Mouse (Mus musculus): ENCODE data around the gene Zp3. TPM values are rescaled to one million over a fixed set of nuclear protein-coding genes. Genes with fewer than 3 reads are reported as not detected.

Zp3 gene
- 0.15 TPM in 1 of 2 replicates, not detected in the other for polyA plus RNA-seq (2015; fragmentation: Nextera tagmentation; extraction: Ambion mirVana)

- no peak within 1 kb of the TSS for H3K4me2 ChIP-seq (ENCODE audit: low read length)
- no peak within 1 kb of the TSS for H3K27ac ChIP-seq (ENCODE audit: low read depth, low read length)
- 67% methylated on average over 8 of the region's 8 CpGs for WGBS
- no peak within 1 kb of the TSS for H3K9ac ChIP-seq (ENCODE audit: low read depth, low read length)
- H3K4me1 ChIP-seq (ENCODE audit: control insufficient read depth, insufficient read depth, low read depth, low read length): no peaks in the 10 kb centered on the region
- H3K9me3 ChIP-seq (ENCODE audit: control insufficient read depth, low read length): no peaks in the 10 kb centered on the region
- ATAC-seq: no peak
- H3K4me3 ChIP-seq (ENCODE audit: low read length): no peak within 1 kb of the TSS
- H3K27me3 ChIP-seq (replicated peaks; ENCODE audit: control insufficient read depth, insufficient read depth, low read length): no peaks in the 10 kb centered on the region
- H3K36me3 ChIP-seq (ENCODE audit: control insufficient read depth, insufficient read depth, low read length): no peaks in the 10 kb centered on the region
These were observed at the start of gene Zp3 for GRCm38 (mm10) chr5:135979904-135980303. Gene Zp3 (plus strand): TSS chr5:135980099.

GRCm38 (mm10) chr5:135931526-135931925 is 48.4 kb upstream of the Zp3 start:
- Histone ChIP-seq H3K9me3 (ENCODE audit: control insufficient read depth, low read length) (no peaks in the 10 kb centered on the region), H3K27ac (ENCODE audit: low read depth, low read length) (no peak overlapping the region), H3K27me3 (replicated peaks; ENCODE audit: control insufficient read depth, insufficient read depth, low read length) (no peaks in the 10 kb centered on the region), H3K4me1 (ENCODE audit: control insufficient read depth, insufficient read depth, low read depth, low read length) (peaks cover 37% of the 10 kb centered on the region), H3K4me2 (ENCODE audit: low read length) (peak overlapping the region; percentile 55), H3K4me3 (ENCODE audit: low read length) (peak overlapping the region; percentile 22; the same call in 1 of the 2 replicates), H3K36me3 (ENCODE audit: control insufficient read depth, insufficient read depth, low read length) (peaks cover 20% of the 10 kb centered on the region), H3K9ac (ENCODE audit: low read depth, low read length) (no peak overlapping the region)
- WGBS: 90% methylated on average over 9 of the region's 9 CpGs
- ATAC-seq: no peak

- peaks cover 37% of the 10 kb centered on the region for H3K4me1 ChIP-seq (ENCODE audit: control insufficient read depth, insufficient read depth, low read depth, low read length)
- H3K27me3 ChIP-seq (replicated peaks; ENCODE audit: control insufficient read depth, insufficient read depth, low read length): no peaks in the 10 kb centered on the region
- peak overlapping the region; percentile 55 for H3K4me2 ChIP-seq (ENCODE audit: low read length)
- no peaks in the 10 kb centered on the region for H3K9me3 ChIP-seq (ENCODE audit: control insufficient read depth, low read length)
- 0 out of 2 replicates have a peak overlapping the region, but pooled peaks have one; percentile 39 for H3K9ac ChIP-seq (ENCODE audit: low read depth, low read length)
- 50% methylated on average over 2 of the region's 2 CpGs for WGBS
- peaks cover 20% of the 10 kb centered on the region for H3K36me3 ChIP-seq (ENCODE audit: control insufficient read depth, insufficient read depth, low read length)
- H3K4me3 ChIP-seq (ENCODE audit: low read length): peak overlapping the region; percentile 80
- ATAC-seq: no peak
- no peak overlapping the region for H3K27ac ChIP-seq (ENCODE audit: low read depth, low read length)
These were observed 47.5 kb upstream of the Zp3 start for GRCm38 (mm10) chr5:135932359-135932758.

- H3K9ac ChIP-seq (ENCODE audit: low read depth, low read length): peak overlapping the region; percentile 94
- no peak for ATAC-seq
- H3K9me3 ChIP-seq (ENCODE audit: control insufficient read depth, low read length): no peaks in the 10 kb centered on the region
- peaks cover 17% of the 10 kb centered on the region for H3K36me3 ChIP-seq (ENCODE audit: control insufficient read depth, insufficient read depth, low read length)
- H3K4me2 ChIP-seq (ENCODE audit: low read length): peak overlapping the region; percentile 55
- peaks cover 32% of the 10 kb centered on the region for H3K4me1 ChIP-seq (ENCODE audit: control insufficient read depth, insufficient read depth, low read depth, low read length)
- no peaks in the 10 kb centered on the region for H3K27me3 ChIP-seq (replicated peaks; ENCODE audit: control insufficient read depth, insufficient read depth, low read length)
- 7% methylated on average over 12 of the region's 12 CpGs for WGBS
- H3K4me3 ChIP-seq (ENCODE audit: low read length): peak overlapping the region; percentile 80
- H3K27ac ChIP-seq (ENCODE audit: low read depth, low read length): peak overlapping the region; percentile 97
These were observed 46.5 kb upstream of the Zp3 start for GRCm38 (mm10) chr5:135933222-135933899.

- peak overlapping the region; percentile 80 for H3K4me3 ChIP-seq (ENCODE audit: low read length)
- H3K27ac ChIP-seq (ENCODE audit: low read depth, low read length): peak overlapping the region; percentile 97
- no peaks in the 10 kb centered on the region for H3K9me3 ChIP-seq (ENCODE audit: control insufficient read depth, low read length)
- ATAC-seq: peak; percentile 77
- H3K36me3 ChIP-seq (ENCODE audit: control insufficient read depth, insufficient read depth, low read length): peaks cover 17% of the 10 kb centered on the region
- H3K27me3 ChIP-seq (replicated peaks; ENCODE audit: control insufficient read depth, insufficient read depth, low read length): no peaks in the 10 kb centered on the region
- H3K4me2 ChIP-seq (ENCODE audit: low read length): peak overlapping the region; percentile 55
- peak overlapping the region; percentile 94 for H3K9ac ChIP-seq (ENCODE audit: low read depth, low read length)
- 0% methylated on average over 35 of the region's 35 CpGs for WGBS
- peaks cover 32% of the 10 kb centered on the region for H3K4me1 ChIP-seq (ENCODE audit: control insufficient read depth, insufficient read depth, low read depth, low read length)
These were observed 45.9 kb upstream of the Zp3 start for GRCm38 (mm10) chr5:135933900-135934441.

- WGBS: under 1% methylated on average over 48 of the region's 48 CpGs
- H3K9ac ChIP-seq (ENCODE audit: low read depth, low read length): peak within 1 kb of the TSS; percentile 94
- H3K4me1 ChIP-seq (ENCODE audit: control insufficient read depth, insufficient read depth, low read depth, low read length): peaks cover 25% of the 10 kb centered on the region
- peak within 1 kb of the TSS; percentile 97 for H3K27ac ChIP-seq (ENCODE audit: low read depth, low read length)
- no peaks in the 10 kb centered on the region for H3K27me3 ChIP-seq (replicated peaks; ENCODE audit: control insufficient read depth, insufficient read depth, low read length)
- H3K9me3 ChIP-seq (ENCODE audit: control insufficient read depth, low read length): no peaks in the 10 kb centered on the region
- H3K4me3 ChIP-seq (ENCODE audit: low read length): peak within 1 kb of the TSS; percentile 80
- peaks cover 13% of the 10 kb centered on the region for H3K36me3 ChIP-seq (ENCODE audit: control insufficient read depth, insufficient read depth, low read length)
- ATAC-seq: peak; percentile 94
- H3K4me2 ChIP-seq (ENCODE audit: low read length): peak within 1 kb of the TSS; percentile 55
These were observed 45.3 kb upstream of the Zp3 start, which contains the start of gene Ywhag for GRCm38 (mm10) chr5:135934481-135935175. Gene Ywhag (minus strand): TSS chr5:135934616.

GRCm38 (mm10) chr5:135935176-135935523 is 44.7 kb upstream of the Zp3 start:
- Histone ChIP-seq H3K27me3 (replicated peaks; ENCODE audit: control insufficient read depth, insufficient read depth, low read length) (no peaks in the 10 kb centered on the region), H3K4me3 (ENCODE audit: low read length) (peak overlapping the region; percentile 80), H3K27ac (ENCODE audit: low read depth, low read length) (peak overlapping the region; percentile 97), H3K9me3 (ENCODE audit: control insufficient read depth, low read length) (no peaks in the 10 kb centered on the region), H3K9ac (ENCODE audit: low read depth, low read length) (0 out of 2 replicates have a peak overlapping the region, but pooled peaks have one; percentile 1), H3K4me2 (ENCODE audit: low read length) (peak overlapping the region; percentile 48), H3K4me1 (ENCODE audit: control insufficient read depth, insufficient read depth, low read depth, low read length) (peaks cover 22% of the 10 kb centered on the region), H3K36me3 (ENCODE audit: control insufficient read depth, insufficient read depth, low read length) (peaks cover 8% of the 10 kb centered on the region)
- WGBS: 52% methylated on average over 7 of the region's 7 CpGs
- peak; percentile 31; the same call in 1 of the 2 replicates for ATAC-seq

GRCm38 (mm10) chr5:135935641-135936190 is 44.2 kb upstream of the Zp3 start:
- Histone ChIP-seq H3K27ac (ENCODE audit: low read depth, low read length) (no peak overlapping the region; the same call in 1 of the 2 replicates), H3K4me2 (ENCODE audit: low read length) (peak overlapping the region; percentile 48), H3K9ac (ENCODE audit: low read depth, low read length) (no peak overlapping the region), H3K36me3 (ENCODE audit: control insufficient read depth, insufficient read depth, low read length) (peaks cover 2% of the 10 kb centered on the region), H3K27me3 (replicated peaks; ENCODE audit: control insufficient read depth, insufficient read depth, low read length) (no peaks in the 10 kb centered on the region), H3K9me3 (ENCODE audit: control insufficient read depth, low read length) (no peaks in the 10 kb centered on the region), H3K4me3 (ENCODE audit: low read length) (no peak overlapping the region), H3K4me1 (ENCODE audit: control insufficient read depth, insufficient read depth, low read depth, low read length) (peaks cover 20% of the 10 kb centered on the region)
- no peak for ATAC-seq
- 85% methylated on average over 6 of the region's 6 CpGs for WGBS

GRCm38 (mm10) chr5:135940587-135940986 is 39.3 kb upstream of the Zp3 start:
- ATAC-seq: no peak
- Histone ChIP-seq H3K27me3 (replicated peaks; ENCODE audit: control insufficient read depth, insufficient read depth, low read length) (no peaks in the 10 kb centered on the region), H3K36me3 (ENCODE audit: control insufficient read depth, insufficient read depth, low read length) (no peaks in the 10 kb centered on the region), H3K9ac (ENCODE audit: low read depth, low read length) (no peak overlapping the region), H3K4me2 (ENCODE audit: low read length) (no peak overlapping the region), H3K27ac (ENCODE audit: low read depth, low read length) (no peak overlapping the region), H3K4me3 (ENCODE audit: low read length) (no peak overlapping the region), H3K9me3 (ENCODE audit: control insufficient read depth, low read length) (no peaks in the 10 kb centered on the region), H3K4me1 (ENCODE audit: control insufficient read depth, insufficient read depth, low read depth, low read length) (no peaks in the 10 kb centered on the region)
- WGBS: 58% methylated on average over 5 of the region's 5 CpGs
